Mouse (Mus musculus) limb, embryonic 10.5 days (tissue): ENCODE data around the gene Plekho1. TPM values are rescaled to one million over a fixed set of nuclear protein-coding genes. Genes with fewer than 3 reads are reported as not detected.
"Not testable (repeated sequence)": the region's sequence is repeated elsewhere in the genome, so short reads cannot be mapped to it uniquely, and the experiment has no call there.

Source experiments
- DNase-seq: peaks from one replicate; pipeline ENCODE4 v3.0.0-alpha.2; 2017; ENCODE audit warnings: low spot score
- H3K27ac ChIP-seq: fragments of 300-500 bp; sonication (generic); 2 replicates; pipeline ENCODE4 v1.5.1; 2016; ENCODE audit warnings: mild to moderate bottlenecking
- H3K27me3 ChIP-seq: fragments of 300-500 bp; sonication (generic); 2 replicates; pipeline ENCODE4 v1.6.1; 2016; ENCODE audit warnings: low read depth, mild to moderate bottlenecking; ENCODE audit not compliant: poor library complexity, severe bottlenecking
- H3K36me3 ChIP-seq: fragments of 300-500 bp; sonication (generic); 2 replicates; pipeline ENCODE4 v1.6.1; 2016; ENCODE audit warnings: mild to moderate bottlenecking, moderate library complexity
- H3K4me1 ChIP-seq: fragments of 300-500 bp; sonication (generic); 2 replicates; pipeline ENCODE4 v1.6.1; 2016
- H3K4me3 ChIP-seq: fragments of 300-500 bp; sonication (generic); 2 replicates; pipeline ENCODE4 v1.5.1; 2016; ENCODE audit warnings: mild to moderate bottlenecking, moderate library complexity
- H3K9me3 ChIP-seq: fragments of 300-500 bp; sonication (generic); replicated peaks from 2 replicates; pipeline ENCODE4 v1.6.1; 2016; ENCODE audit warnings: mild to moderate bottlenecking
- WGBS: fragments of 180-500 bp; shearing (Covaris S2); methylation state at CpG from one replicate; pipeline ENCODE4 v1.1.7; 2016; 5-methylcytosine and 5-hydroxymethylcytosine counted together
- polyA plus RNA-seq: library from polyadenylated mRNA; unstranded; fragments of >200 nt; fragmentation: Nextera tagmentation; extraction: Ambion mirVana; gene quantifications from 2 replicates; pipeline ENCODE4 v1.2.1, GENCODE M21; 2016

Gene Plekho1
- polyA plus RNA-seq, 1 experiment from 2014 or later = 81.9 TPM

DNA sequence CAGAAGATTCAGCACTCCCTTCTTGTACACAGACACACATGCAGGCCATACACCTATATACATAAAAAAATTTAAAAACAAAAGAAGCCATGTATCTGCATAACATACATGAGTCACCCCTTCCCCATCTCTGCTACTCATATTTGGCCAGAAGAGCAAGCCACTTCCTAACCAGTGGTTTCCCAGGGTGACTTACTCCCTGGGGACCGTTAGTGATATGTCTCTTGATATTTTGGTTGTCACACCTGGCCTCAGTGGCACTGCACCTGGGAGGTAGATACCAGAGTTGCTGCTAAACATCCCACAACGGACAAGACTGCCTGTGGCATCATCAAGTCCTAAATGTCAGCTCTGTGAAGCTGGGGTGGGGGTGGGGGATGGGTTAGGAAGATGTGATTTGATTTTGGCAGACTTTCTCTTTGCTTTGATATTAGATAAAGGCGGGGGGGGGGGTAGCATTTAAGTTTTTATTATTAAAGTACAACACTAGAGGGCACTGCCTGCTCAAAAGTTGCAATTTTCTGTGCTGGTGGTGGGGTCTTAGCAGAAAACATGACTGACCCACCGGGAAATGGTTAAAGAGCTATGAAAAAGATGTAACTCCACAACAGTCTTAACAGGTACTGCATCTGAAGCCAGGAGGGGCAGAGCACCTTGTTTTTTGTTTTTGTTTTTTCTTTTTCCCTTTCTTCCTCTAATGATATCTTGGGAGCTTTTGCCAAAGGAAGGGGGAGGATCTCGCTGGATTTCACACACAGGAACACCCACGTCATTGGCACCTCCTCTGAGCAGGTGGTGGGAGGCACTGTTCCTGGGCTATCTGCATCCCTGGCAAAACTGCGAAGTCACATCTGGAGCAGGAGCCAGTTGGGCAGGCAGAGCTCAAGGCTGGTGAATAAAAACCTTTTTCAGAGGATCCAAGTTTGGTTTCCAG is 30.0 kb downstream of the Plekho1 start:
- DNase-seq = no peak

DNA sequence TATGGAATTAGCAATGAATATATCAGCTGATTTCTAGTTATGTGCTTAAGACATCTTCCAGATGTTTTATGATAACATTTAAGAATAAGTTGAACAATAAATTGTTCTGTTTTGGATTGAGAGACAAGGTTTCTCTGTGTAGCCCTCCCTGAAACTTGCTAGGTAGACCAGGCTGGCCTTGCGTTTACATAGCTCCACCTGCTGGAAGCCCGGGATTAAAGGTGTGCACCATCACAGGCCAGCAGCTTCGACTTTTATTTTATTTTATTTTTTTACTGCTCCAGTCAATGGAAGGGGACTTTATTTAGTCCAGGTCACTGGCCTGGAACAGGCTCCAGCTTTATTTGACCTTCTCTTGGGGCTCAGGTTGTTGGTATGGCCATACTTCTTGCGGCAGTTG is 32.1 kb downstream of the Plekho1 start:
- Histone ChIP-seq H3K9me3 (no peaks in the 10 kb centered on the region), H3K36me3 (no peaks in the 10 kb centered on the region), H3K27me3 (no peaks in the 10 kb centered on the region), H3K4me3 (no peak overlapping the region), H3K4me1 (peaks cover 10% of the 10 kb centered on the region; the same call in 1 of the 2 replicates), H3K27ac (no peak overlapping the region)
- 49% methylated on average over 4 of the region's 4 CpGs for WGBS
- DNase-seq = no peak

More for the DNA sequence above, 30.0 kb downstream of the Plekho1 start:
- Histone ChIP-seq H3K4me1 (peaks cover 10% of the 10 kb centered on the region; the same call in 1 of the 2 replicates), H3K27ac (no peak overlapping the region), H3K9me3 (no peaks in the 10 kb centered on the region), H3K4me3 (no peak overlapping the region; the same call in 1 of the 2 replicates), H3K27me3 (no peaks in the 10 kb centered on the region), H3K36me3 (no peaks in the 10 kb centered on the region)
- WGBS = 12% methylated on average over 7 of the region's 7 CpGs

DNA sequence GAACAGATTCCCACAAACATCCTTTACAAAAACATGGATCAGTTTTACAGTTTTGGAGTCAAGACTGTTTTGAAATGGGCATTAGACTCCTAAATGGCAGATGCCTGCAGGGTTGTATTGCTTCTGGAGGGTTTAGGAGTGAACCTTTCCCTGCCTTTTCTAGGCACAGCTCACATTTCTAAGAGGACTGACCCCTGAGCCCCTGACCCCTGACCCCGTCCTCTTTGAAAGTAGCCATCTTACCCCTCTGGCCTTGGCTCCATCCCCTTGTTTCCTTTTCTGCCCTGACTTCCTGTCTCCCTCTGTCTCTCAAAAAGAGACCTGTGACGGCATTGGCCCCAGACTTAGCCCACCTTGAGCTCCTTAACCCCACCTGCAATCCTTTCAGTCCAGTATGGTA is 32.6 kb downstream of the Plekho1 start:
- Histone ChIP-seq H3K36me3 (no peaks in the 10 kb centered on the region), H3K27me3 (no peaks in the 10 kb centered on the region), H3K4me1 (peaks cover 10% of the 10 kb centered on the region; the same call in 1 of the 2 replicates), H3K9me3 (no peaks in the 10 kb centered on the region), H3K27ac (peak overlapping the region; percentile 5; the same call in 1 of the 2 replicates), H3K4me3 (no peak overlapping the region)
- 36% methylated on average over 2 of the region's 2 CpGs for WGBS
- DNase-seq = no peak

DNA sequence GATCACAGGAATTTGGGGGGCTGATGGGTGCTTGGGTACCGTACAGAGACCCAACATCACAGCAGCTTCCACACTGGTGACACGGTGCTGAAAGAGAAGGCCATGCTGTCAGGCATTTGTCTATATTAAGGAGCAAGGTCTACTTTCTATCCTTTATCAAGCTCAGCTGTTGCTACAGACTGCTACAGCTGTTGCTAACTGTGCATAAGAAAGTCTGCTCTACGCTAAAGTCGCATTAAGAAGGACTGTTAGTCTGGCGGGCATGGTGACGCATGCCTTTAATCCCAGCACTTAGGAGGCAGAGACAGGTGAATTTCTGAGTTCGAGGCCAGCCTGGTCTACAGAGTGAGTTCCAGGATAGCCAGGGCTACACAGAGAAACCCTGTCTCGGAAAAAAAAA is 33.6 kb downstream of the Plekho1 start:
- H3K4me1 ChIP-seq = peaks cover 10% of the 10 kb centered on the region; the same call in 1 of the 2 replicates
- H3K27ac ChIP-seq, H3K36me3 ChIP-seq, H3K9me3 ChIP-seq, H3K27me3 ChIP-seq, H3K4me3 ChIP-seq, DNase-seq: not testable (repeated sequence)
- 84% methylated on average over 8 of the region's 8 CpGs for WGBS

DNA sequence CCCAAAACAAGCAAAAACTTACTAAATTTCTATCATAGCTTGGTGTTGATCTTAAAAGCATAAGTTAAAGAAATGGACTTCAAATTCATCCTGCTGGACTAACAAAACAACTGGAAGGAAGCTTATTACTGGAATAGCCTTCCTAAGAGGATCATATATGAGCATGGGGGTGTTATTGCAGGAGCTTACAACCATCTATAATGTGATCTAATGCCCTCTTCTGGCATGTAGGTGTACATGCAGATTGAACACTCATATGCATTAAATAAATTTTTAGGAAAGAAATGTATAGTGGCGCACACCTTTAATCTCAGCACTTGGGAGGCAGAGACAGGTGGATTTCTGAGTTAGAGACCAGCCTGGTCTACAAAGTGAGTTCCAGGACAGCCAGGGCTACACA is 36.0 kb downstream of the Plekho1 start:
- no peak overlapping the region for H3K27ac ChIP-seq
- WGBS = 97% methylated on average over 1 of the region's 1 CpGs
- H3K4me3 ChIP-seq = no peak overlapping the region
- no peaks in the 10 kb centered on the region for H3K36me3 ChIP-seq
- peaks cover 7% of the 10 kb centered on the region; the same call in 1 of the 2 replicates for H3K4me1 ChIP-seq
- no peaks in the 10 kb centered on the region for H3K9me3 ChIP-seq
- no peaks in the 10 kb centered on the region for H3K27me3 ChIP-seq
- no peak for DNase-seq

DNA sequence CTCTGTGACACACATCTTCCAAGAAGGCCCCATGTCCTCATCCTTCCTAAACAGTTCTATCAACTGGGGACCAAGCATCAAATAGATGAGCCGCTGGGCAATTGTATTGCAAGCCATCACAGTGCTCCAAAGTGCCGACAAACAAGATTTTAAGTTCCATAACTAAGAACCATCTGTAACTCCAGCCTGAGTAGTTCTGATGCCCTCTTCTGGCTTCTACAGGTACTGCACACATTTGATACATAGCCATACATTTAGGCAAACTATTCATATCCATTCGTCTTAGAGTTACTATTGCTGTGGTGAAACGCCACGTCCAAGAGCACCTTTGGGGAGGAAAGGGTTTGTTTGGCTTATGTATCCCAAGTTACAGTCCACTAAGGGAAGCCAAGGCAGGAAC is 36.7 kb downstream of the Plekho1 start:
- no peak for DNase-seq
- Histone ChIP-seq H3K27ac (no peak overlapping the region), H3K4me1 (peaks cover 7% of the 10 kb centered on the region; the same call in 1 of the 2 replicates), H3K4me3 (no peak overlapping the region), H3K36me3 (no peaks in the 10 kb centered on the region), H3K9me3 (no peaks in the 10 kb centered on the region), H3K27me3 (no peaks in the 10 kb centered on the region)
- WGBS = 77% methylated on average over 5 of the region's 5 CpGs

DNA sequence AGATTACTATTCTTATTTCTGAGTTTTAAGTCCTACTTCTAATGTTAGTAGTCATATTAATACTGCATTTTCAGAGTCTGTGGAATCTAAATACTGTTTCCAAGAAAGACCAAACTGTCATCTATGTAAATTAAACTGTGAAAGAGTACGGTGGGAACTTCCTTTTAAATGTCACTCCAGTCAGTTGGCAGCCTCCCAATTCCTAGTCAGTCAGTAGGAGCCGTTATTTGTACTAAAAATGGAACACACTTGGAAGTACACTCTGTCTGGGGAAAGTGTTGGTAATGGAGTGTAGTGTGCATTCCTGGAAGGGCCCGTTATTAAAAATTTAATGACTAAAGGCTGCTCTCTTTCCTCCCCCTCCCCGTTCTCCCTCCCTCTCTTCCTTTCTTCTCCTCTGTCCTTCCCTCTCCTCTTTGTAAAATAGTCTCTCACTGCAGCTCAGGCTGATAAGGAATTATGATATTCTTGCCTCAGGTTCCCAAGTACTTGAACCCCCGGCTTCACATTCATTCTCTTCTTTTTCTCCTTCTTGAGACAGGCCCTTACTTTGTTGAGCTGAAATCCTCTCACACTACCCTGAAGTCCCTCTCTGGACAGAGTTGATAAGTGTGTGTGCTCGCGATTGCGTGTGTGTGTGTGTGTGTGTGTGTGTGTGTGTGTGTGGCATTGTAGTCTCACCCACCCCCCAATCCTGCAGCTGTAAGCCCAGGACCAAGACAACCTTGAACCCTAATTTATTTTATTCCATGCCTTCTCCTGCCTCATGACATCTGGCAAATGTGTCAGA is 38.2 kb downstream of the Plekho1 start:
- H3K27ac ChIP-seq = no peak overlapping the region
- 80% methylated on average over 8 of the region's 8 CpGs for WGBS

DNA sequence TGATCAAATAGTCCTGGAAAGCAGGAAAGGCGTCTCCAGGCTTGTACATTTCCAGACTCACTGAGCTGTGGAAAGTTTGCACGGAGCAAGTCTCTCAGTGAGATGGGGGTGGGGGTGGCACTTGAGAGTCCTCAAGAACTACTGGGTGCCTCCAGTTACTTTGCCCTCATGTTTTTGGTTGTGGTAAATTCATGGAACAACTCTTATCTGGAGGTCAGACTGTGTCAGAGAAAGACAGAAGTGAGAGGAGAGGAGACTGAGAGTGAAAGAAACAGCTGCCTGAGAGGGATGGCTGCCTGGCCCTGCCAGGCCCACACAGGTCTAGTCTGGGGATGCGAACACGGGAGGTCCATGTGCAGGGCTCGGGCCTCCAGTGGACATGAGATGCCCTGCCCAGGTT is 40.5 kb downstream of the Plekho1 start:
- Histone ChIP-seq H3K27me3 (no peaks in the 10 kb centered on the region), H3K9me3 (no peaks in the 10 kb centered on the region), H3K36me3 (no peaks in the 10 kb centered on the region), H3K4me3 (no peak overlapping the region), H3K4me1 (0 out of 2 replicates have a peak, but pooled peaks cover 3% of the 10 kb centered on the region), H3K27ac (no peak overlapping the region)
- WGBS = 94% methylated on average over 5 of the region's 5 CpGs
- no peak for DNase-seq

More for the DNA sequence above, 38.2 kb downstream of the Plekho1 start:
- H3K4me1 ChIP-seq = no peaks in the 10 kb centered on the region
- DNase-seq = no peak
- H3K27me3 ChIP-seq = no peaks in the 10 kb centered on the region
- no peaks in the 10 kb centered on the region for H3K9me3 ChIP-seq
- no peak overlapping the region for H3K4me3 ChIP-seq
- no peaks in the 10 kb centered on the region for H3K36me3 ChIP-seq

DNA sequence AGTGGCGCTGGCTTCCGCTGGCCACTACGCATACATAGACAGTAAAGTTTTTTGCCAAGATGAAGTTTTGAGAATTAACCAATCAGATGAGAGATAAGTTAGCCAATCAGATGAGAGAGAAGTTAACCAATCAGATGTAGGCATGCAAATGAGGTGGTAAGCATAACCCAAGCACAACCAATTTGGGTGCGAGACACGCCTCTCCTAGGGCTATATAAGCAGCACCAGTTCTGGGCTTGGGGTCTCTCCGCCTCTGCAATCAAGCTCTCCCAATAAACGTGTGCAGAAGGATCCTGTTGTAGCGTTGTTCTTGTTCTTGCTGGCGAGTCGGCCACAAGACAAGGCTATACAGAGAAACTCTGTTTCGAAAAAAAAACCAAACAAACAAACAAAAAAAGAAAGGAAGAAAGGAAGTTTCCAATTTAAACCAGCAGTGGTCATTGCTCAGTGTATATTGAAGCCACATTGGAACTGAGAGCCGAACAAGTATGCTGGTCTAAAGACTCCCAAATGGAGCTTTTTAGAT is 41.1 kb downstream of the Plekho1 start:
- not testable (repeated sequence) for H3K4me3 ChIP-seq
- 89% methylated on average over 12 of the region's 12 CpGs for WGBS

DNA sequence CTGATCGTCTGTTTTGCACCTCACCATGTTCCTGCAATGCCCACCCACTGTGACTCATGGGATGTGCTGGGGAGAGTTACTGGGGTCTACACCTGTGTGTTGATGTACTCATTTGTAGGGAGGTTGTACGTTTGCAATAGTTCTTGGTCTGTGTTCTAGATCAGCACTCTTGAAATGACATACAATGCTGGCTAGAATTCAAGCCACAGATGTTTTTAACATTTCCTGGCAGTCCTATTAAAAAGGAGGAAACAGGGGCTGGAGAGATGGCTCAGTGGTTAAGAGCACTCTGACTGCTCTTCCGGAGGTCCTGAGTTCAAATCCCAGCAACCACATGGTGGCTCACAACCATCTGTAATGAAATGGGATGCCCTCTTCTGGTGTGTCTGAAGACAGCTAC is 42.3 kb downstream of the Plekho1 start:
- WGBS = 84% methylated on average over 3 of the region's 3 CpGs
- Histone ChIP-seq H3K27ac (no peak overlapping the region), H3K4me3 (no peak overlapping the region)

More for the DNA sequence above, 41.1 kb downstream of the Plekho1 start:
- DNase-seq, H3K27me3 ChIP-seq, H3K9me3 ChIP-seq, H3K36me3 ChIP-seq, H3K27ac ChIP-seq, H3K4me1 ChIP-seq: not testable (repeated sequence)

DNA sequence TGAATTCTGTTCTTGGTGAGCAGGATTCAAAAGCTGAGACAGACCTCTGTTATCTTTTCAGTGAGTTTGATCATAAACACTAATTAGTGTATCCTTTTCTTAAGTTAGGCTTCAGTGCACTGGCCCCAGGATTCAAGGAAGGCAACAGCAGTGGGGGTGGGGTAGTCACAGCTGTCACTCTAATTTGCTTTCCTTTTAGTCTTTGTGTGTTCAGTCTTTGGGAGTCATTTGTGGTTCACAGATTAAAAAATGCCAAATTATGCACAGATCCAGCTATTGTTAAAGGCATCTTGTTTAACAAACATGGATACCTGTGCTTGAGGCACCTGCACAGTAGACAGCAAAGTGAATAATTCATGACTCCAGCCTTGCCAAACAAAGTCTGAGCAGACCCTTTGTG is 42.8 kb downstream of the Plekho1 start:
- 0 out of 2 replicates have a peak, but pooled peaks cover 3% of the 10 kb centered on the region for H3K4me1 ChIP-seq
- DNase-seq = no peak
- H3K27me3 ChIP-seq = no peaks in the 10 kb centered on the region
- H3K4me3 ChIP-seq = no peak overlapping the region
- H3K9me3 ChIP-seq = no peaks in the 10 kb centered on the region
- H3K36me3 ChIP-seq = peaks cover 12% of the 10 kb centered on the region
- no peak overlapping the region for H3K27ac ChIP-seq

More for the DNA sequence above, 42.3 kb downstream of the Plekho1 start:
- H3K36me3 ChIP-seq = peaks cover 7% of the 10 kb centered on the region
- no peaks in the 10 kb centered on the region for H3K27me3 ChIP-seq
- no peak for DNase-seq
- H3K9me3 ChIP-seq = no peaks in the 10 kb centered on the region
- 0 out of 2 replicates have a peak, but pooled peaks cover 3% of the 10 kb centered on the region for H3K4me1 ChIP-seq

DNA sequence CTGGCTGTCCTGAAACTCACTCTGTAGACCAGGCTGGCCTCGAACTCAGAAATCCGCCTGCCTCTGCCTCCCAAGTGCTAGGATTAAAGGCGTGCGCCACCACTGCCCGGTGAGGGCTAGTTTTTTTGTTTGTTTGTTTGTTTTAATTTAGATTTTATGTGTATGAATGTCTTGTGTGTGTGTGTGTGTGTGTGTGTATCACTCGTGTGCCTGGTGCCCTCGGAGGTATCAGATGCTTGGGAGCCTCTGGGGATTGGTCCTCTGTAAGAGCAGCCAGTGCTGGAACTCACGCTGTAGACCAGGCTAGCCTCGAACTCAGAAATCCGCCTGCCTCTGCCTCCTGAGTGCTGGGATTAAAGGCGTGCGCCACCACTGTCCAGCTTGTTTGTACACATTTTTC is 44.2 kb downstream of the Plekho1 start:
- peak overlapping the region; percentile 65 for H3K4me3 ChIP-seq

More for the DNA sequence above, 44.2 kb downstream of the Plekho1 start:
- peaks cover 25% of the 10 kb centered on the region for H3K36me3 ChIP-seq
- WGBS = 77% methylated on average over 12 of the region's 12 CpGs
- not testable (repeated sequence) for H3K9me3 ChIP-seq, H3K4me1 ChIP-seq, DNase-seq, H3K27me3 ChIP-seq
- peak overlapping the region; percentile 89 for H3K27ac ChIP-seq
